Mouse (Mus musculus): Measurements from ENCODE around the gene Cfap221. TPM values are rescaled to one million over a fixed set of nuclear protein-coding genes. Genes with fewer than 3 reads are reported as not detected.

Cfap221 gene
- total and polyA plus RNA-seq, 2 experiments: not detected

DNA sequence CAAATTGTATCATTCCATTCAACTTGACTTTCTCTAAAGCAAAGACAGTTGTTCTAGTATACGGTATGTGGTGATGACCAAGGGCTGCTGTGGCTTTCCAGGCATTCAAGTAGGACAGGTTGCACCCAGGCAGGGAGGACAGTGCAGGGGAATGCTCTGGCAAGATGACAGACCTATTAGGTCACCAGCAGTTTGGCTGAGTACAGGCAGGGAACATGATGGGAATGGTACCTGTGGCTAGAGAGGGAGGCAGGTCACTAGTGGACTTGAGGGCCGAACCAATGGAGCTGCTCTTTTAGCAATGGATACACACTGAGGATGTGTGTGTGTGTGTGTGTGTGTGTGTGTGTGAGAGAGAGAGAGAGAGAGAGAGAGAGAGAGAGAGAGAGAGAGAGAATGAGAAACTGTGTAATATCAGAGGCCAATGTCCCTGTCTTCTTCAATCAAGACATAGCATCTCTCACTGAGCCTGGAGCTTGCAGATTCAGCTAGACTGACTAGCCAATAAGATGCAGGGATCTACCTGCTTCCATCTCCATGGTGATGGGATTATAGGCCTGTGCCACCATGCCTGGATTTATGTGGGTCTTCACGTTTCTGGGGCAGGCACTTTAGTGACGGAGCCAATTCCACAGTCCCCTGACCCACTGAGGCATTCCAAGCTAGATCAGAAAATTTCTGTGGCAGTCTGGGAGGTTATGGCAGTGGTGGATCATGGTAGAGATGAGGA lies 65.4 kb downstream of the Cfap221 start:
- Histone ChIP-seq H3K4me1 (ENCODE audit: control insufficient read depth, insufficient read depth, low read length) (no peaks in the 10 kb centered on the region), H3K27me3 (ENCODE audit: control insufficient read depth, insufficient read depth, low read length) (no peaks in the 10 kb centered on the region), H3K27ac (replicated peaks; ENCODE audit: insufficient read depth, low read depth, low read length) (no peak overlapping the region), H3K9ac (ENCODE audit: low read depth, low read length) (no peak overlapping the region), H3K79me2 (ENCODE audit: control insufficient read depth, insufficient read depth, low read length) (no peaks in the 10 kb centered on the region), H3K4me3 (ENCODE audit: insufficient read depth, low read depth, low read length) (no peak overlapping the region), H3K36me3 (ENCODE audit: control insufficient read depth, insufficient read depth, low read length) (no peaks in the 10 kb centered on the region)
- WGBS: 88% methylated on average over 4 of the region's 4 CpGs
- no peak for TF ChIP-seq POLR2A (IDR thresholded peaks at IDR 0.05; ENCODE audit: extremely low read depth, insufficient read depth, low read length)
- TF ChIP-seq CTCF (IDR thresholded peaks at IDR 0.05; ENCODE audit: low read depth, low read length): no peak
- DNase-seq (ENCODE audit: extremely low read depth, low read depth, low spot score): no peak

DNA sequence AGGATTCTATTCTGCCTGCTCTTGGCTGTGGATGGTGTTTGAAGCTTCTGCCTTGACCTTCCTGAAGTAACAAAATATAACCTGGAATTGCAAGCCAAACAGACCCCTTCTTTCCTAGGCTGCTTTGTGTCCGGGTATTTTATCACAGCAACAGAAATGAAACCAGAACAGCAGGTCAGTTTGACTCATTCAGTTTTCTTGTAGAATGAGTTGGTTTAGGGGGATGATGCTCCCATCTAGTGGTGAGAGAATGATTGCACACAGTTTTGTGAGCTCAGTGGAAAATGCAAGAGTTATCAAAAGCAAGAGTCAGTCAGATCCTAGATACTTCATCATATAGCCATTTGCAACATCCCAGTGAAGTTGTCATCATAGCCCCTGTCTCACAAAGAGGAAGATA lies 67.3 kb downstream of the Cfap221 start:
- no peak overlapping the region for H3K9ac ChIP-seq (ENCODE audit: low read depth, low read length)
- peak; percentile 36 for DNase-seq (ENCODE audit: extremely low read depth, low read depth, low spot score)
- no peaks in the 10 kb centered on the region for H3K79me2 ChIP-seq (ENCODE audit: control insufficient read depth, insufficient read depth, low read length)
- H3K4me1 ChIP-seq (ENCODE audit: control insufficient read depth, insufficient read depth, low read length): no peaks in the 10 kb centered on the region
- no peaks in the 10 kb centered on the region for H3K27me3 ChIP-seq (ENCODE audit: control insufficient read depth, insufficient read depth, low read length)
- H3K4me3 ChIP-seq (ENCODE audit: insufficient read depth, low read depth, low read length): no peak overlapping the region
- H3K27ac ChIP-seq (replicated peaks; ENCODE audit: insufficient read depth, low read depth, low read length): no peak overlapping the region
- 48% methylated on average over 1 of the region's 1 CpGs for WGBS
- no peak for TF ChIP-seq CTCF (IDR thresholded peaks at IDR 0.05; ENCODE audit: low read depth, low read length)
- TF ChIP-seq POLR2A (IDR thresholded peaks at IDR 0.05; ENCODE audit: extremely low read depth, insufficient read depth, low read length): no peak
- no peaks in the 10 kb centered on the region for H3K36me3 ChIP-seq (ENCODE audit: control insufficient read depth, insufficient read depth, low read length)

DNA sequence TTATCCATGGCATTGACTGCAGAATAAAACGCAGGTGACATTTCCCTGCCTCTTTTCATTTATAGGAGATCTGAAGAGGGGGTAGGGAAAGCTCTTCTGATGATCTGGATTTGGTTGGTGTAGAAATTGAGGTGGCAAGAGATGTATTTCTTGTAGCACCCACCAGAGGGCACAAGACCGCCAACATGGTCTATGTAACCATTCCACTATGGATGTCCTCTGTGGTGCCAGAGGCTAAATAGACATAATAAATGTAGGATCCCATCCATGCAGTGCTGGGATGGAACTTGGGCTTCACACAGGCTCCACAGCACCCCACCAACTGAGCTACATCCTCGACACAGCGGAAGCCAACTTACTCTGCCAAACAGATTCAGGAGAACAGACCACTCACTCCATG lies 77.7 kb downstream of the Cfap221 start:
- Histone ChIP-seq H3K4me3 (ENCODE audit: insufficient read depth, low read depth, low read length) (no peak overlapping the region), H3K27me3 (ENCODE audit: control insufficient read depth, insufficient read depth, low read length) (no peaks in the 10 kb centered on the region), H3K27ac (replicated peaks; ENCODE audit: insufficient read depth, low read depth, low read length) (no peak overlapping the region), H3K9ac (ENCODE audit: low read depth, low read length) (no peak overlapping the region), H3K36me3 (ENCODE audit: control insufficient read depth, insufficient read depth, low read length) (no peaks in the 10 kb centered on the region), H3K79me2 (ENCODE audit: control insufficient read depth, insufficient read depth, low read length) (no peaks in the 10 kb centered on the region), H3K4me1 (ENCODE audit: control insufficient read depth, insufficient read depth, low read length) (no peaks in the 10 kb centered on the region)
- 45% methylated on average over 4 of the region's 4 CpGs for WGBS
- no peak for DNase-seq (ENCODE audit: extremely low read depth, low read depth, low spot score)
- TF ChIP-seq CTCF (IDR thresholded peaks at IDR 0.05; ENCODE audit: low read depth, low read length): peak; percentile 36; the same call in 1 of the 2 replicates
- no peak for TF ChIP-seq POLR2A (IDR thresholded peaks at IDR 0.05; ENCODE audit: extremely low read depth, insufficient read depth, low read length)

DNA sequence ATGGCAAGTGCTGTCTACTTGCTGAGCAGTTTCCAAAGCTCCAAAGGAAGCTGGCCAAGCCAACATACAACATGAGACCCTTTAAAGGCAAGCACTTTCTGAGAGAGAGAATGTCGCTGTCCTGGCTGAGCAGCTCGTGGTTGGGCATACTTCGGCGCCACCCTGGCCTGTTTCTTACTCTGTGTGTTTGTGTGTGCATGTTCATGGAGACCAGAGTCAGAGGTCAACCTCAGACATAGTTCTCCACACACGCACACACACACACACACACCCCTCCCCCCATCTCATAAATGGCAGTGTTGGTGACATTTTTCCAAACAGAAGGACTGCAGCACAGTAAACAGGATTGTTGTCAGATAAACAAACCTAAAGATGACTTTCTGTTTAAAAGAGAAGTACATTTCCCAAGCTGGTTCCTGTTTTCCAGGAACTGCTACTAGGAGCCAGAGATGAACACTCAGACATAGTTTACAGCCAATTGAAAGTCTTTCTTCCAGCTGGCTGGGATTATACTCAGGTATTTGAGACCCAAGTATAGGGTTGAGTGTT lies 80.1 kb downstream of the Cfap221 start:
- no peak for DNase-seq (ENCODE audit: extremely low read depth, low read depth, low spot score)
- no peaks in the 10 kb centered on the region for H3K27me3 ChIP-seq (ENCODE audit: control insufficient read depth, insufficient read depth, low read length)
- no peaks in the 10 kb centered on the region for H3K36me3 ChIP-seq (ENCODE audit: control insufficient read depth, insufficient read depth, low read length)
- TF ChIP-seq POLR2A (IDR thresholded peaks at IDR 0.05; ENCODE audit: extremely low read depth, insufficient read depth, low read length) (no peak), CTCF (IDR thresholded peaks at IDR 0.05; ENCODE audit: low read depth, low read length) (no peak)
- no peak overlapping the region for H3K9ac ChIP-seq (ENCODE audit: low read depth, low read length)
- 88% methylated on average over 5 of the region's 5 CpGs for WGBS
- H3K4me1 ChIP-seq (ENCODE audit: control insufficient read depth, insufficient read depth, low read length): 0 out of 2 replicates have a peak, but pooled peaks cover 2% of the 10 kb centered on the region
- no peaks in the 10 kb centered on the region for H3K79me2 ChIP-seq (ENCODE audit: control insufficient read depth, insufficient read depth, low read length)
- H3K27ac ChIP-seq (replicated peaks; ENCODE audit: insufficient read depth, low read depth, low read length): no peak overlapping the region
- H3K4me3 ChIP-seq (ENCODE audit: insufficient read depth, low read depth, low read length): no peak overlapping the region

DNA sequence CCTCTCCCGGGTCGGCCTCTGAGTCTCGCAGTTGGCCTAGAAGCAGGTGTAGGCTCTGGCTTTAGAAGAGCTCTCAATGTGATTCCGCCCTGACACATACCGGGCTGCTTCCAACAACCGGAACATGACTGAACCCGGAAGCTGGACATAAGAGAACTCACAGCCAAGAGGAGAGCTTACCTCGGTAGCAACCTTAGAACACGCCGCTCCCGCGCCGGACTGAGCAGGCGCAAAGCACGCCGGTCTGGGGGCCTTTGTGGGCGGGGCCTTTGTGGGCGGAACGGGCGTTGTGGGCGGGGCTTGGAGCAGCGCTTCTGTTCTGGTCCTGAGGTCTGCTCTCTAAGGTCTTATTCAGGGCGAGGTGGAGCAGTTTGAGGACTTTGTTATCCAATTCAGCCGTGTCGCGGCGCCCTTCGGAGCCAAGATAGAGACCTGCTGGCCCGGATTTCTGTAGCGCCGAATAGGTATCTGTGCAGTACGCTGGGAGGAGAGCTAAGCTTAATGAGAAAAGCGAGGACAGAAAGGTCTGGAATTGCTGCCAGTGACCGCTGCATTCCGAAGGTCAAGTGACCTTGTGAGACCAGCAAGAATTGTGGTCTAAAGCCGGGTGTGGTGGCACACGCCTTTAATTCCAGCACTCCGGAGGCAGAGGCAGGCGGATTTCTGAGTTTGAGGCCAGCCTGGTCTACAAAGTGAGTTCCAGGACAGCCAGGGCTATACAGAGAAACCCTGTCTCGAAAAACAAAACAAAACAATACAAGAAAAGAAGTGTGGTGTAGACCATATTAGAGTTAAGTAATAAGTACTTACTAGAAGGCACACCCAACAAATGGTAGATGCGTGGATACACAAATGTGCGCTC lies 83.8 kb downstream of the Cfap221 start, which contains the start of gene Tmem177:
Gene Tmem177, minus strand, starts transcription at position 256 of the 862 bp plus-strand sequence.
- Histone ChIP-seq H3K27me3 (ENCODE audit: control insufficient read depth, insufficient read depth, low read length) (no peaks in the 10 kb centered on the region), H3K36me3 (ENCODE audit: control insufficient read depth, insufficient read depth, low read length) (no peaks in the 10 kb centered on the region; the same call in 1 of the 2 replicates), H3K79me2 (ENCODE audit: control insufficient read depth, insufficient read depth, low read length) (no peaks in the 10 kb centered on the region), H3K4me1 (ENCODE audit: control insufficient read depth, insufficient read depth, low read length) (0 out of 2 replicates have a peak, but pooled peaks cover 2% of the 10 kb centered on the region), H3K9ac (ENCODE audit: low read depth, low read length) (peak within 1 kb of the TSS; percentile 64), H3K4me3 (ENCODE audit: insufficient read depth, low read depth, low read length) (peak within 1 kb of the TSS; percentile 58), H3K27ac (replicated peaks; ENCODE audit: insufficient read depth, low read depth, low read length) (peak within 1 kb of the TSS; percentile 60)
- TF ChIP-seq POLR2A (IDR thresholded peaks at IDR 0.05; ENCODE audit: extremely low read depth, insufficient read depth, low read length) (peak; percentile 62; the same call in 1 of the 2 replicates), CTCF (IDR thresholded peaks at IDR 0.05; ENCODE audit: low read depth, low read length) (no peak)
- 8% methylated on average over 42 of the region's 42 CpGs for WGBS
- DNase-seq (ENCODE audit: extremely low read depth, low read depth, low spot score): peak; percentile 93
